Mouse (Mus musculus): ENCODE measurements around the gene Cnn3.

Cnn3 gene

DNA sequence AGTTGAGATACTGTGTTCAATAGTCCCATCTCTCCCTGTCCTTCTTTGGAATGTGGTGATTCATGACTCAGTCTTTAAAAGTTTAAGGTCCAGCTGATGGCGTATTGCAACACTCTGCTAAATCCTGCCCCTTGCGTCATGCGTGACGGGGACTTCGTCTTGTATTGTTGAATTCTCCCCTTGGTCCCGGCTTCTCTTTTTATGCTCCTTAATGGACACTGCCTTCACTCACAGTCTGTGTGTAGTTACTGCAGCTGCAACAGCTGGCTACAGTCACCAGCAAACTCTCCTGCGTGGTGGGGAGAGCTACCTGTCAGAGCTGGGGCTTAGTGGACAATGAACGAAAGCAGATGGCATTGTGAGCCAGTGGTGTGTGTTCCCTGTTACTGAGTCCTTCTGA lies 23.2 kb downstream of the Cnn3 start:
- DNase-seq (ENCODE audit: low spot score in 2 of 2) = no peak

DNA sequence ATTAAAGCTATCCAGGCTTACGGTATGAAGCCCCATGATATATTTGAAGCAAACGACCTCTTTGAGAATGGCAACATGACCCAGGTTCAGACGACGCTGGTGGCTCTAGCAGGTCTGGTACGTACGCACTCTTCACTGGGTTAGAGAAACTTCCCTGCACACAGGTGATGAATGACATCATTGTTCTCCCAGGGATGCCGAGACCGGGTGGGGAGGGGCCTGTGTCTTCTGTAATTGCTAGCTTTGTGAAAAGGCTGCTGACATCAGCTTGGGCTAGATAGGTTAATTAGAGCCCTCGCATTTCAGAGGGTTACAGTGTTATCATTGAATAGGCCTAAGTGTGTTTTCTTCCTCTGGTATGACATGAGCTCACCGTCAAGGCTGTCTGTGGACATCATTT lies 25.1 kb downstream of the Cnn3 start:
- DNase-seq (ENCODE audit: low spot score in 2 of 2) = no peak

DNA sequence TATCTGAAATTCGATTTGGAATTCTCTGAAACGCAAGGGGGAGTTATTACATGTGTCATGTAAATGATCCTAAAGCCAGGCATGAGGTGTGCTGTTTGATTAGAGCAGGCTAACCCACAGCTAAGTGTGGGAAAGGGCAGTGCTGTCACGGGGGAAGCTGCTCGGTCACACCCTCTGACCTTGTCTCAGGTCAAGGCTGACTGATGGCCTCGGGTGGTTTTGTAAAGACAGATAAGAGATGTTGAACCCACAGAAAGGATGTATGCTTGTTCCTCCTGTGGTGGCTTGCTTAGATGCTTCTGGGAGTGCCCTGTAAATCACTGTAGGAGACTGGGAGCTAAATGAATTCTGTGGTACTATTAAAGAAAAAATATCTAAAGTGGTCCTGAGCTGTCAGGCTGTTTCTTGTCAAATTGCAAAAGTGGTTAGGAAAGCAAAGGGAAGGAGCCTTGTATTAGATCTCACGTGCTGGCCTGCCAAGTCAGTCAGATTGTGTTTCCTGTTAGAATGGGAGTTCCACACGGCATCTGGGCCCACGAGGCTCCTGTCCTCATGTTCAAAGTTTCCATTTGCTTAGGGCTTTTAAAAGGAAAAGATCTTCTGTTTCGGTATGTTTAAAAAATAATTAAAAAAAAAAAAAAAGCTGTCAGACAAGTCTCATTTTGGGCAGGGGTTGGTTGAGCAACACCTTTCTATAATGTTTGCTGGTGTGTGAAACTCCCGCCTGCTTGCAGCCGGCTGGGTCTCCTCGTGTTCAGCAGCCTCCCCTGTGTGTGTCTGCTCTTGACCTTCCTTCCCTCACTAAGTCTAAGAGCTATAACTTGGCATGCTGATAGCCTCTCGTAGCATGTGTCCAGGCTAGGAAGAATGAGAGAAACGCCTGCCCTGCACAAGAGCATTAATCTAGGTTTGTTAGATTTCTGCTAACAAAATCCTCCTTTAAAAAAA lies 32.5 kb downstream of the Cnn3 start:
- DNase-seq (ENCODE audit: low spot score in 2 of 2) = no peak

- DNase-seq (ENCODE audit: low spot score in 2 of 2) = no peak
These were observed 34.3 kb downstream of the Cnn3 start for GRCm38 (mm10) chr3:121460473-121461193.

GRCm38 (mm10) chr3:121461477-121461876 lies 35.2 kb downstream of the Cnn3 start:
- no peak for DNase-seq (ENCODE audit: low spot score in 2 of 2)

- DNase-seq (ENCODE audit: low spot score in 2 of 2) = no peak
These were observed 36.5 kb downstream of the Cnn3 start for GRCm38 (mm10) chr3:121462782-121463181.

GRCm38 (mm10) chr3:121464733-121465305 lies 38.5 kb downstream of the Cnn3 start:
- no peak for DNase-seq (ENCODE audit: low spot score in 2 of 2)

GRCm38 (mm10) chr3:121465795-121466194 lies 39.5 kb downstream of the Cnn3 start:
- no peak for DNase-seq (ENCODE audit: low spot score in 2 of 2)

DNA sequence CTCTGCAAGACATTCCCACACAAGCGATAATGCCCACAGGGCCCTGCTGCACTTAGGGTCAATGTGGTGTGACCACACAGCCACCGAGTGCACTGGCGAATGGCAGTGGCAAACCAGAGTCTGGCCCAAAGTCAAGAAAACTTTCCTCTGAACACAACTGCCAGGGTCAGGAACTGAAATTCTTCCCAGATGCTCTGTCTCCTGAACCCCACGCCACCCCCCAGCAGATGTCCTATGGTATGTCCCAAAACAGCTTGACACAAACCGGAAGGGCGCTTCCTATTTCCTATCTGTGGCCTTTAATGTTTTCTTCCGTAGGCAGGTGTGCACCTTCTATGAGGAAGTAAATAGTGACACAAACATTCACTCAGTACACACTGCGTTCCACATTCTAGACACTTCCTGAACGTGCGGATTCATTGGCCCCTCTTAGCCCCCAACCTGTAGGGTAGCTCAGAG lies 40.8 kb downstream of the Cnn3 start:
- DNase-seq (ENCODE audit: low spot score in 2 of 2) = no peak

- no peak for DNase-seq (ENCODE audit: low spot score in 2 of 2)
These were observed 41.8 kb downstream of the Cnn3 start for GRCm38 (mm10) chr3:121468136-121468535.

DNA sequence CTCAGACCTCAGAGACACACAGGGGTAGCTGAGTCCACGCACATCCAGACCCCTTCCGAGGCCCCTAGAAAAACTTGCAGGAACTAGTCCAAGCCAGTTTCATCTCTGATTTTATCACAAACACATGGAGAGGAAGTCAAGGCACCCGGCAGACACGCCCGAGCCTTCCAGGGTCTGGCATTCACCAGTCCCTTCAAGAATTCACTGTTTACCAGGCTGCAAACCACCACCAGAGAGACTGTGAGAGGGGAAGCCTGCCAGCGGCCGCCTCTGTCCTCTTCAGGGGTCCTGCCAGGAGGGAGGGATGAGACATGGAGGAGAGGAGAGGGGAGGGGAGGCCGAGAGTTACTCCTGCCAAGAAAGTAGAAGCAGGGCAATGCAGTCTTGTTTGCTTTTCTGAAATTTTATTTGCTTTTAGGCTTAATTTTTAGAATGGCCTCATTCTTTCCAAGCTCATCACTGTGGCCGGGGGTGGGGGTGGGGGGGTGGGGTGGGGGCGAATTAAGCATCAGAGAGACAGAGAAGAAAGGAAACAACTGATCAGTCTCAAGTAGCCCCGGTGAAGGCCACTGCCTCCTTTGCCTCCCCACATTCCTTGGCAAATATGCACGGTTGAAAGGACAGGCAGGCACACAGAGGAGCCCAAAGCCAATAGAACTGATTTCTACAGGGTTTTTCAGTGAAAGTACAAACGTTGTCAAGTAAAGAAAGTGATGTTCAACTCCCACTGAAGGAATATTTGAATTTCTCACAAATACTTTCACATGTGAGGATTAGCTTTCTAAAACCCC lies 43.1 kb downstream of the Cnn3 start:
- DNase-seq (ENCODE audit: low spot score in 2 of 2) = no peak

DNA sequence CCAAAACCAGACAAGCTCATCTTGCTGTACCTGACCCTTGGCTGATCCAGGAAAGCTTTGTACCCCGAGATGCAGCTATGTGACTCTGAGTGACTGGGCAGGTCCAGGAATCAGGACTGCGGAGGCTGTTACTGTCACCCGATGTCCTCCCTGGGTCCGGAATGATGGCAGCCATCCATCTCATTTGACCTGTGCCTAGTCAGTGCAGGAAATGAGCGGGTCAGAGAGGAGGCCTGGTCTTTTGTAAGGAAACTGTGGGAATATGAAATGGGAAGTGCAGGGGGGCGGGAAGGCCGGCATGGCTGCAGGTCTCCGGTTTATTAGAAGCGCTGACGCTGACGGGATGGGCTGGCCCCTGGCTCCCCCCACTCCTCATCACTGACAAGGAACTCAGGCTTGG lies 45.4 kb downstream of the Cnn3 start:
- no peak for DNase-seq (ENCODE audit: low spot score in 2 of 2)

DNA sequence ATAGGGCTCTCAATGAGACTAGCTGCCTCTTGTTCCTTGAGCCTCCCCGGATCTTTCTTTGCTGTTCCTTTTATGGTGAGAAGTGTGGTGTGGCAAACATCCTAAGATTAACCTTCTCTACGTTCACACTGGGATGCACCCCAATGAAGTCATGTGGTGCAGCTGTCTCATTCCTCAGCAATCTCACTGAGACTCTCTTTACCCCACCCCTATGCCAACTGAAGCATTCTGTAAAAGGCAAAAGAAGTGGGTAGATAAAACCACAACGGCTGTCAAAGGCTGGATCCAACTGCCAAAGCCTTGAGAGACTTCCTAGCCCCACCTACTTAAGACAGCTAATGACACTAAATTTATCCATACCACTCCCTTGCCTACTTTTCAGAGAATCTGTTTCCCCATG lies 48.4 kb downstream of the Cnn3 start:
- DNase-seq (ENCODE audit: low spot score in 2 of 2) = no peak

- DNase-seq (ENCODE audit: low spot score in 2 of 2) = peak; percentile 14 to 16
These were observed 54.0 kb downstream of the Cnn3 start for GRCm38 (mm10) chr3:121480030-121480960.

- no peak for DNase-seq (ENCODE audit: low spot score in 2 of 2)
These were observed 54.7 kb downstream of the Cnn3 start for GRCm38 (mm10) chr3:121480961-121481436.

DNA sequence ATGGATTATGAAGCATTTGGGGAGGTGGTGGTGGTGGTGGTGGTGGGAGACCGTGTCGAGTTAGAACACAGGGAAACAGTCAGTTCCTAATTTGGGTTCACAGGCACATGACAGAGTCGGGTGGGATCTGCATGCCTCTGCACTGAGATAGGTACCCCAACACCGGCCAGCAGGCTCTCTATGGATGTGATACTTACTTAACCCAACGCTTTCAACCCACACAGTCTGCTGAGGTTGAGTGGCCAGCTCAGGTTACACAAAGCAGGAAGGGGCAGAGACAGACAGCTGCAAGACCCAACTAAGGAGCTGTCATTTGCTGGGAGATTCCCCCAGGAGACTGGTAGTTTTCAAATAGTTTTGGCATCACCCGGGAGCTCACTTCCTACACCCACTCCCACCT lies 55.3 kb downstream of the Cnn3 start:
- DNase-seq (ENCODE audit: low spot score in 2 of 2) = no peak

- DNase-seq (ENCODE audit: low spot score in 2 of 2) = peak; percentile 49 to 59
These were observed 57.2 kb downstream of the Cnn3 start for GRCm38 (mm10) chr3:121483266-121484161.

DNA sequence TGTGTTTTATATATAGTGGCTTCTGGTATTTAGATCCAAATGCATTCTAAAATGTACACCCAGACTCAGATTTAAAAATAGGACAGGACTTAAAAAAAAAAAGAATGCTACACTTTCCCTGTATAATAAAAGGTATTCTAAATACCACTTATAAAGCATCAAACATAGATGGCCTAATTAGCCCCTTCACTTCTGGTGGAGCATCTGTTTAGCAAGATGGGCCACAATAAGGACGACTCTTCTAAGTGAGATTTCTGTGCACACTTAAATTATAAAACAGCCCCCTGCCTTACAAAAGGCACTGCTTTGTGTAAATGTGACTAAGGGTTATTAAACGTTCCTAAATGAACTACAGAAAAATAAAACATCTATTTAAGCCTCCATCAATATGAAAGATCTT lies 58.9 kb downstream of the Cnn3 start:
- no peak for DNase-seq (ENCODE audit: low spot score in 2 of 2)

DNA sequence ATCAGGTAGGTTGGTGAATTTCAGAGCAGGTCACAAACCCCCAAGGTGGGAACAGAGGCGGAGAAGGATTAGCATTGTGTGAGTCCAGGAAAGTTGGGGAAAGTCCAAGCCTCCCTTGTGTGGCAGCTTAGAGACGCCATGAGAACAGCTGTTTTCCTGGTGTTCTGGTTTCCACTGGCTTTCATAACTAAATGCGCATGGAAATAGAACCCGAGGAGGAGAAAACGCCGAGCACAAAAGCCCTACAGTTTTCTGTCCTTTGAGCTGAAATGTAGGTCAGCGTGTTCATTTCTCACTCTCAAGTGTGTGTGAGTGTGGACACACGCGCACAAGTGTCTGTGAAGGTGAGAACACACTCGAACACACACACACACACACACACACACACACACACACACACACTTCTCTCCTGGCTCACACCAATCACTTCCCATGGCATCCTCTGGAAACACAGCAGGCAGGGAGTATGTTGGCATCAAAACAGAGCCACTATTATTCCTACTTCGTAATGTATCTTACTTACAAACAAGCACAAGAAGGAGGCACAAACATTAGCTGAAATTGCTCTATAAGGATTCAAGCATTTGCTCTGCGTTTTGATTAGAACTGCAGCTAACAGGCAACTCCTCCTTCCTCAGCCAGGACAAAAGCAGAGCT lies 63.3 kb downstream of the Cnn3 start:
- peak; percentile 25 to 35 for DNase-seq (ENCODE audit: low spot score in 2 of 2)

All from right cerebral cortex, adult 2 months (tissue).